Mouse (Mus musculus) neural tube, embryonic 13.5 days (tissue): Measurements from ENCODE around the gene Smpd4. TPM values are rescaled to one million over a fixed set of nuclear protein-coding genes. Genes with fewer than 3 reads are reported as not detected.

Experiments used
- ATAC-seq: fragments of 200-750 bp; cut with Nextera tagmentation; 2 replicates; pipeline ENCODE4 v1.8.0; 2017; ENCODE audit warnings: low read depth, mild to moderate bottlenecking, moderate TSS enrichment, moderate library complexity
- H3K27ac ChIP-seq: fragments of 300-500 bp; sonication (generic); replicated peaks from 2 replicates; pipeline ENCODE4 v1.5.1; 2015; ENCODE audit warnings: moderate library complexity, mild to moderate bottlenecking, inconsistent platforms
- H3K27me3 ChIP-seq: fragments of 300-500 bp; sonication (generic); 2 replicates; pipeline ENCODE4 v1.6.1; 2015; ENCODE audit warnings: mild to moderate bottlenecking, inconsistent platforms
- H3K36me3 ChIP-seq: fragments of 300-500 bp; sonication (generic); 2 replicates; pipeline ENCODE4 v1.6.1; 2015; ENCODE audit warnings: mild to moderate bottlenecking, inconsistent platforms
- H3K4me1 ChIP-seq: fragments of 300-500 bp; sonication (generic); replicated peaks from 2 replicates; pipeline ENCODE4 v1.6.1; 2015; ENCODE audit warnings: inconsistent platforms
- H3K4me2 ChIP-seq: fragments of 300-500 bp; sonication (generic); 2 replicates; pipeline ENCODE4 v1.6.1; 2015; ENCODE audit warnings: inconsistent platforms, mild to moderate bottlenecking, moderate library complexity
- H3K4me3 ChIP-seq: fragments of 300-500 bp; sonication (generic); 2 replicates; pipeline ENCODE4 v1.5.1; 2015; ENCODE audit warnings: mild to moderate bottlenecking, inconsistent platforms
- H3K9ac ChIP-seq: fragments of 300-500 bp; sonication (generic); 2 replicates; pipeline ENCODE4 v1.6.1; 2015; ENCODE audit warnings: moderate library complexity, mild to moderate bottlenecking, inconsistent platforms
- H3K9me3 ChIP-seq: fragments of 300-500 bp; sonication (generic); 2 replicates; pipeline ENCODE4 v1.6.1; 2016; ENCODE audit warnings: inconsistent platforms
- WGBS: fragments of 180-500 bp; shearing (Covaris S2); methylation state at CpG from one replicate; pipeline ENCODE4 v1.1.7; 2015; 5-methylcytosine and 5-hydroxymethylcytosine counted together
- polyA plus RNA-seq: library from polyadenylated mRNA; unstranded; fragments of >200 nt; fragmentation: Nextera tagmentation; extraction: Ambion mirVana; gene quantifications from 2 replicates; pipeline ENCODE4 v1.2.1, GENCODE M21; 2015

Smpd4 gene
- polyA plus RNA-seq, 1 experiment from 2014 or later: 23.4 TPM

- ATAC-seq: no peak
- no peak overlapping the region for H3K27ac ChIP-seq
- 86% methylated on average over 5 of the region's 5 CpGs for WGBS
- H3K4me3 ChIP-seq: no peak overlapping the region
- no peaks in the 10 kb centered on the region for H3K9me3 ChIP-seq
- H3K4me1 ChIP-seq: peaks cover 16% of the 10 kb centered on the region
- no peaks in the 10 kb centered on the region; the same call in 1 of the 2 replicates for H3K36me3 ChIP-seq
- no peak overlapping the region for H3K9ac ChIP-seq
- no peak overlapping the region for H3K4me2 ChIP-seq
- H3K27me3 ChIP-seq: no peaks in the 10 kb centered on the region
These were observed 2.9 kb upstream of the Smpd4 start for GRCm38 (mm10) chr16:17616212-17616611.

- Histone ChIP-seq H3K9ac (no peak overlapping the region), H3K4me1 (peaks cover 16% of the 10 kb centered on the region)
These were observed 1.1 kb upstream of the Smpd4 start for GRCm38 (mm10) chr16:17617922-17618565.

GRCm38 (mm10) chr16:17621936-17622335, 2.8 kb downstream of the Smpd4 start:
- H3K9me3 ChIP-seq: no peaks in the 10 kb centered on the region
- H3K36me3 ChIP-seq: peaks cover 45% of the 10 kb centered on the region
- no peak for ATAC-seq
- H3K4me3 ChIP-seq: no peak overlapping the region
- H3K4me2 ChIP-seq: no peak overlapping the region
- H3K27ac ChIP-seq: no peak overlapping the region
- 96% methylated on average over 1 of the region's 1 CpGs for WGBS
- no peak overlapping the region for H3K9ac ChIP-seq
- H3K4me1 ChIP-seq: peaks cover 16% of the 10 kb centered on the region
- H3K27me3 ChIP-seq: no peaks in the 10 kb centered on the region

More at GRCm38 (mm10) chr16:17617922-17618565, 1.1 kb upstream of the Smpd4 start:
- ATAC-seq: peak; percentile 56; the same call in 1 of the 2 replicates
- H3K36me3 ChIP-seq: peaks cover 17% of the 10 kb centered on the region
- H3K27me3 ChIP-seq: no peaks in the 10 kb centered on the region
- H3K9me3 ChIP-seq: no peaks in the 10 kb centered on the region
- H3K4me2 ChIP-seq: no peak overlapping the region
- no peak overlapping the region for H3K27ac ChIP-seq
- H3K4me3 ChIP-seq: no peak overlapping the region
- WGBS: 15% methylated on average over 13 of the region's 13 CpGs

GRCm38 (mm10) chr16:17625488-17626268, 6.5 kb downstream of the Smpd4 start:
- Histone ChIP-seq H3K9me3 (no peaks in the 10 kb centered on the region), H3K4me3 (no peak overlapping the region), H3K9ac (no peak overlapping the region), H3K4me2 (no peak overlapping the region), H3K27me3 (no peaks in the 10 kb centered on the region), H3K36me3 (peaks cover 83% of the 10 kb centered on the region), H3K4me1 (peaks cover 3% of the 10 kb centered on the region), H3K27ac (no peak overlapping the region)
- peak; percentile 47; the same call in 1 of the 2 replicates for ATAC-seq
- WGBS: 69% methylated on average over 8 of the region's 8 CpGs

- Histone ChIP-seq H3K4me1 (no peaks in the 10 kb centered on the region), H3K9me3 (no peaks in the 10 kb centered on the region), H3K27ac (no peak overlapping the region), H3K9ac (no peak overlapping the region), H3K4me2 (no peak overlapping the region), H3K27me3 (no peaks in the 10 kb centered on the region), H3K4me3 (no peak overlapping the region), H3K36me3 (peaks cover 87% of the 10 kb centered on the region)
- ATAC-seq: no peak
- 94% methylated on average over 5 of the region's 5 CpGs for WGBS
These were observed 7.1 kb downstream of the Smpd4 start for GRCm38 (mm10) chr16:17626269-17626555.

GRCm38 (mm10) chr16:17632580-17632979, 13.4 kb downstream of the Smpd4 start:
- H3K9me3 ChIP-seq: no peaks in the 10 kb centered on the region
- H3K27ac ChIP-seq: no peak overlapping the region
- no peak overlapping the region for H3K4me2 ChIP-seq
- H3K4me1 ChIP-seq: no peaks in the 10 kb centered on the region
- ATAC-seq: no peak
- WGBS: 94% methylated on average over 2 of the region's 2 CpGs
- H3K27me3 ChIP-seq: no peaks in the 10 kb centered on the region
- peaks cover 83% of the 10 kb centered on the region for H3K36me3 ChIP-seq
- H3K9ac ChIP-seq: no peak overlapping the region
- H3K4me3 ChIP-seq: no peak overlapping the region

- WGBS: 81% methylated on average over 8 of the region's 8 CpGs
- no peak for ATAC-seq
These were observed 14.5 kb downstream of the Smpd4 start for GRCm38 (mm10) chr16:17633481-17634181.

GRCm38 (mm10) chr16:17636904-17637303, 17.8 kb downstream of the Smpd4 start:
- no peaks in the 10 kb centered on the region for H3K9me3 ChIP-seq
- WGBS: 82% methylated on average over 2 of the region's 2 CpGs
- H3K27me3 ChIP-seq: no peaks in the 10 kb centered on the region
- H3K4me3 ChIP-seq: no peak overlapping the region
- ATAC-seq: no peak
- peaks cover 82% of the 10 kb centered on the region for H3K36me3 ChIP-seq
- H3K9ac ChIP-seq: no peak overlapping the region
- H3K4me2 ChIP-seq: no peak overlapping the region
- H3K4me1 ChIP-seq: no peaks in the 10 kb centered on the region
- H3K27ac ChIP-seq: no peak overlapping the region

More at GRCm38 (mm10) chr16:17633481-17634181, 14.5 kb downstream of the Smpd4 start:
- Histone ChIP-seq H3K36me3 (peaks cover 83% of the 10 kb centered on the region), H3K27ac (no peak overlapping the region), H3K4me3 (no peak overlapping the region), H3K27me3 (no peaks in the 10 kb centered on the region), H3K4me2 (no peak overlapping the region), H3K9ac (no peak overlapping the region), H3K9me3 (no peaks in the 10 kb centered on the region), H3K4me1 (no peaks in the 10 kb centered on the region)

GRCm38 (mm10) chr16:17637610-17638009, 18.5 kb downstream of the Smpd4 start:
- 77% methylated on average over 2 of the region's 2 CpGs for WGBS
- H3K36me3 ChIP-seq: peaks cover 82% of the 10 kb centered on the region
- no peak for ATAC-seq
- H3K4me3 ChIP-seq: no peak overlapping the region
- H3K9ac ChIP-seq: no peak overlapping the region
- H3K4me1 ChIP-seq: no peaks in the 10 kb centered on the region
- H3K27ac ChIP-seq: no peak overlapping the region
- H3K27me3 ChIP-seq: no peaks in the 10 kb centered on the region
- H3K4me2 ChIP-seq: no peak overlapping the region
- H3K9me3 ChIP-seq: no peaks in the 10 kb centered on the region

GRCm38 (mm10) chr16:17638036-17638628, 19.0 kb downstream of the Smpd4 start:
- Histone ChIP-seq H3K4me2 (no peak overlapping the region), H3K4me3 (no peak overlapping the region), H3K27ac (no peak overlapping the region), H3K9ac (no peak overlapping the region), H3K9me3 (no peaks in the 10 kb centered on the region), H3K27me3 (no peaks in the 10 kb centered on the region), H3K36me3 (peaks cover 82% of the 10 kb centered on the region), H3K4me1 (no peaks in the 10 kb centered on the region)
- WGBS: 90% methylated on average over 9 of the region's 9 CpGs
- no peak for ATAC-seq

GRCm38 (mm10) chr16:17639081-17639480, 19.9 kb downstream of the Smpd4 start:
- no peak overlapping the region for H3K4me3 ChIP-seq
- no peaks in the 10 kb centered on the region for H3K9me3 ChIP-seq
- H3K27me3 ChIP-seq: no peaks in the 10 kb centered on the region
- peaks cover 80% of the 10 kb centered on the region for H3K36me3 ChIP-seq
- WGBS: 91% methylated on average over 3 of the region's 3 CpGs
- no peak overlapping the region for H3K4me2 ChIP-seq
- H3K9ac ChIP-seq: no peak overlapping the region
- no peak for ATAC-seq
- no peak overlapping the region for H3K27ac ChIP-seq
- no peaks in the 10 kb centered on the region for H3K4me1 ChIP-seq

GRCm38 (mm10) chr16:17639951-17640350, 20.8 kb downstream of the Smpd4 start:
- Histone ChIP-seq H3K9ac (no peak overlapping the region), H3K4me1 (no peaks in the 10 kb centered on the region), H3K36me3 (peaks cover 75% of the 10 kb centered on the region), H3K27ac (no peak overlapping the region), H3K27me3 (no peaks in the 10 kb centered on the region), H3K9me3 (no peaks in the 10 kb centered on the region), H3K4me2 (no peak overlapping the region), H3K4me3 (no peak overlapping the region)
- ATAC-seq: no peak
- 97% methylated on average over 6 of the region's 6 CpGs for WGBS
